Mouse (Mus musculus): Measurements from ENCODE around the gene Pilrb2. TPM values are rescaled to one million over a fixed set of nuclear protein-coding genes. Genes with fewer than 3 reads are reported as not detected.
"Not testable (repeated sequence)": the region's sequence is repeated elsewhere in the genome, so short reads cannot be mapped to it uniquely, and the experiment has no call there.

Pilrb2 gene
- total RNA-seq (2021): not detected

GRCm38 (mm10) chr5:137871644-137872380 lies at the start of gene Pilrb2:
TSS of gene Pilrb2 (minus strand) at chr5:137871815.
- intact Hi-C loops (cut with DNase I); DNase-seq (ENCODE audit: low spot score in 2 of 2): not testable (repeated sequence)

GRCm38 (mm10) chr5:137915550-137915949 lies 43.9 kb upstream of the Pilrb2 start:
- DNase-seq (ENCODE audit: low spot score in 2 of 2): no peak
- intact Hi-C loops (cut with DNase I): no loop called here

- intact Hi-C loops (cut with DNase I): no loop called here
- DNase-seq (ENCODE audit: low spot score in 2 of 2): no peak
These were observed 42.9 kb upstream of the Pilrb2 start for GRCm38 (mm10) chr5:137914508-137914907.

GRCm38 (mm10) chr5:137909564-137910262 lies 38.1 kb upstream of the Pilrb2 start:
- intact Hi-C loops (cut with DNase I): no loop called here
- no peak for DNase-seq (ENCODE audit: low spot score in 2 of 2)

- intact Hi-C loops (cut with DNase I): no loop called here
- no peak for DNase-seq (ENCODE audit: low spot score in 2 of 2)
These were observed 26.2 kb upstream of the Pilrb2 start for GRCm38 (mm10) chr5:137897812-137898211.

- intact Hi-C loops (cut with DNase I): no loop called here
- no peak for DNase-seq (ENCODE audit: low spot score in 2 of 2)
These were observed 21.3 kb upstream of the Pilrb2 start for GRCm38 (mm10) chr5:137892954-137893353.

GRCm38 (mm10) chr5:137887666-137888065 lies 16.1 kb upstream of the Pilrb2 start:
- no peak for DNase-seq (ENCODE audit: low spot score in 2 of 2)
- intact Hi-C loops (cut with DNase I): loop anchor here (5.0 kb wide), 2 partner anchors 85 to 270 kb away; partner anchors contain the start of gene Zfp113

GRCm38 (mm10) chr5:137885894-137886293 lies 14.3 kb upstream of the Pilrb2 start:
- DNase-seq (ENCODE audit: low spot score in 2 of 2): peak; percentile 6 to 43
- intact Hi-C loops (cut with DNase I): loop anchor here (5.0 kb wide), 2 partner anchors 86 to 271 kb away; partner anchors contain the start of gene Zfp113

- DNase-seq (ENCODE audit: low spot score in 2 of 2): no peak
- intact Hi-C loops (cut with DNase I): no loop called here
These were observed 11.7 kb upstream of the Pilrb2 start for GRCm38 (mm10) chr5:137883345-137883744.

GRCm38 (mm10) chr5:137882922-137883321 lies 11.3 kb upstream of the Pilrb2 start:
- intact Hi-C loops (cut with DNase I): no loop called here
- no peak for DNase-seq (ENCODE audit: low spot score in 2 of 2)

GRCm38 (mm10) chr5:137877860-137878259 lies 6.2 kb upstream of the Pilrb2 start:
- DNase-seq (ENCODE audit: low spot score in 2 of 2): peak in 1 of 2 experiments; percentile 8
- intact Hi-C loops (cut with DNase I): loop anchor here (2.0 kb wide), 1 partner anchor 89 kb away; no protein-coding TSS in a partner anchor

- intact Hi-C loops (cut with DNase I): no loop called here
- DNase-seq (ENCODE audit: low spot score in 2 of 2): no peak
These were observed 3.4 kb upstream of the Pilrb2 start for GRCm38 (mm10) chr5:137875054-137875453.

GRCm38 (mm10) chr5:137872381-137872702 lies 727 bp upstream of the Pilrb2 start:
- intact Hi-C loops (cut with DNase I); DNase-seq (ENCODE audit: low spot score in 2 of 2): not testable (repeated sequence)

GRCm38 (mm10) chr5:137868600-137868999 lies 3.0 kb downstream of the Pilrb2 start:
- DNase-seq (ENCODE audit: low spot score in 2 of 2); intact Hi-C loops (cut with DNase I): not testable (repeated sequence)

GRCm38 (mm10) chr5:137864008-137864407 lies 7.6 kb downstream of the Pilrb2 start:
- DNase-seq (ENCODE audit: low spot score in 2 of 2); intact Hi-C loops (cut with DNase I): not testable (repeated sequence)

GRCm38 (mm10) chr5:137857960-137858710 lies 13.5 kb downstream of the Pilrb2 start, which contains the start of gene Pilrb1:
TSS of gene Pilrb1 (minus strand) at chr5:137858106.
- intact Hi-C loops (cut with DNase I); DNase-seq (ENCODE audit: low spot score in 2 of 2): not testable (repeated sequence)

- intact Hi-C loops (cut with DNase I); DNase-seq (ENCODE audit: low spot score in 2 of 2): not testable (repeated sequence)
These were observed 14.7 kb downstream of the Pilrb2 start for GRCm38 (mm10) chr5:137856870-137857269.

- DNase-seq (ENCODE audit: low spot score in 2 of 2); intact Hi-C loops (cut with DNase I): not testable (repeated sequence)
These were observed 16.7 kb downstream of the Pilrb2 start for GRCm38 (mm10) chr5:137854907-137855306.

- intact Hi-C loops (cut with DNase I): not testable (repeated sequence)
These were observed 21.3 kb downstream of the Pilrb2 start for GRCm38 (mm10) chr5:137850313-137850712.

GRCm38 (mm10) chr5:137837110-137837509 lies 34.5 kb downstream of the Pilrb2 start:
- DNase-seq (ENCODE audit: low spot score in 2 of 2); intact Hi-C loops (cut with DNase I): not testable (repeated sequence)

More at GRCm38 (mm10) chr5:137850313-137850712, 21.3 kb downstream of the Pilrb2 start:
- not testable (repeated sequence) for DNase-seq (ENCODE audit: low spot score in 2 of 2)
